Mouse (Mus musculus): ENCODE measurements at regions not wholly inside any gene's neighbourhood (a gene's known extent, or its start where the extent isn't known, plus 50 kb on each side); places are given as distances from the start of the nearest gene placed in this dataset.
"Not testable (repeated sequence)": the region's sequence is repeated elsewhere in the genome, so short reads cannot be mapped to it uniquely, and the experiment has no call there.

DNA sequence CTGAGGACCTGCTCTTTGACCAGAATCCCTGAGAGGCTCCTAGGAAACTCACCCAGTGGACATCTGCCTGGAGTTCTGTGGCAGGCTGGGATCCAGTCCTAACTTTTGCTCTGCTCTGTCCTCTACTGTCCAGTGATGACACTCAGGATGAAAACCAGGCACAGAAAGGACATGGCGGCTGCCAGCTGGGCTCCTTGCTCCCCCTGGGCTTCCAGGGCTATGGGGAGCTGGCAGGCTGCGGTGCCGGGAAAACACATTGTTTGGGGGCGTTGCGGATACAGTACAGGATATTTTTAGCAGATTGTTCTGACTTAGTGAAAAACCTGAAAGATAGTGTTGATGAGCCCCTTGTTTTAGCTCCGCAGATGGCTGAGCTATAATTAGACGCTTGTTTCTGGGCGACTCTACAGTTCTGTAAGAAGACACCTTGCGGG, 94.2 kb upstream of the Klf13 start:
- DNase-seq (ENCODE audit: low read depth, low spot score), result no peak

DNA sequence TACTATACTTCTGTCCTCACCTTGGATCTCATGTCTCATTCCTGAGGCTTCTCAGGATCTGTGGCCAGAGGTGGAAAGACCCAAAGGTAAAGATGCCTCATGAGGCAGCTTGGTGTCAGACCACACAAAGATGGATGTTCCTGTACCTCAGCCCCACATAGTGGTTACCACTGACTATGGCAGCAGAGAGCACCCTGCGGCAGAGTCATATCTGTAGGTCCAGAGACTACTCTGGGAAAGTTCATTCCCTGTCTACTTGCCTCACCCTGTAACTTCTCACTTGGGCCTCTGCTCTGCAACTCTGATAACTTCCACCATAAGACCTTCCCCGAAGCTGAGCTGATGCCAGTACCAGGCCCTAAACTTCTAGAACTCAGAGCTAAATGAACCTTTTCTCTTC, 91.9 kb upstream of the Klf13 start:
- no peak for DNase-seq (ENCODE audit: low read depth, low spot score)

DNA sequence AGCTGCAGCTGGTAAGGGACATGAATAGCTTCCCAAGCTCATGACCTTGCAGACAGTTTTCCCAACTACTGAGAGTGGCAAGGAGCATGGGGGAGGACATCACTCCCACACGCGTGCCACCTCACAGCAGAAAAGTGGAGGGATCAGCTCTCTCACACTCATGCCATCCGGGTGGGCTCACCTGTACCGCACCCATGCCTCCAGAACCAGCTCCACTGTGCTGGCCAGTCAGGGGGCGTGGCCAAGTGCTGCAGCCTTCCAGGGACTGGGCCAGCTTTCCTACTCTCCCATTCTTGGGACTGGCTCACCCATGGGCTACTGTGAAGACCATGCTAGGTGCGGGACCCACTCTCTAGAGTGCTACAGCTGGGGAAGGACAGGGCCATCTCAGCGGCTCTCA, 88.4 kb upstream of the Klf13 start:
- no peak for DNase-seq (ENCODE audit: low read depth, low spot score)

DNA sequence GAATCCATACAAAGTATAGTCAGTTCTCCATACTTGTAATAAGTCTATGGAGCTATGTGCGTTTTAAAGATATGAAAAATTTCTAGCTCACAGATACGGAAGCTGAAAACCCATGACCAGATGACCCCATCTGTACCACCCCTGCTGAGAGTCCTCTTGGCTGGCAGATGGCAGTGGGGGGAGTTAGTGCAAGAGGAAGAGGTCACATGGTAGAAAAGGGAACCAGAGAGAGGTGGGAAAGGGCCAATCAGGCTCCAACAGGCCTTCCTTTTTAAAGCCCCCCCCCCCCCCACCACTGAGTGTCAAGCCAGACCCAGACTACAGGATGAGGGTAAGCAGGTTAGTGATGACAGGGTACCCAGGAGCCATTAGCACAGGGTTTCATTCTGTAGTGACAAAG, 86.4 kb upstream of the Klf13 start:
- DNase-seq (ENCODE audit: low read depth, low spot score), result no peak

DNA sequence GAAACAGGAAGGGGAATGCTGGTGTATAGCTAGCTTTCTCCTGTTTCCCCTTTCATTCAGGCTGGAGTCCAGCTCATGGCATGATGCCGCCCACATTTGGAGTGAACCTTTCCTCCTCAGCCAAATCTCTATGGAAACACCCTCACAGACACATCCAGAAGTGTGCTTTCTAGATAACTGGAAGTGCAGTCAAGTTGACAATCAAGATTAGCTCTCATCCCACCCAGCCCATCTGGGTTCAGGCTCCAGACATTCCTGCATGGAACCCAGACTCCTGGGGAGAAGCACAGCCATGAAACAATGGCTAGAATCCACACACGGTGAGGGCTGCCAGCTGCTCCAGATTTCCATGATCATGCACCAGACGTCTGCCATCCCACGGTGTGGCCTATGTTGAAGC, 85.5 kb upstream of the Klf13 start:
- no peak for DNase-seq (ENCODE audit: low read depth, low spot score)

DNA sequence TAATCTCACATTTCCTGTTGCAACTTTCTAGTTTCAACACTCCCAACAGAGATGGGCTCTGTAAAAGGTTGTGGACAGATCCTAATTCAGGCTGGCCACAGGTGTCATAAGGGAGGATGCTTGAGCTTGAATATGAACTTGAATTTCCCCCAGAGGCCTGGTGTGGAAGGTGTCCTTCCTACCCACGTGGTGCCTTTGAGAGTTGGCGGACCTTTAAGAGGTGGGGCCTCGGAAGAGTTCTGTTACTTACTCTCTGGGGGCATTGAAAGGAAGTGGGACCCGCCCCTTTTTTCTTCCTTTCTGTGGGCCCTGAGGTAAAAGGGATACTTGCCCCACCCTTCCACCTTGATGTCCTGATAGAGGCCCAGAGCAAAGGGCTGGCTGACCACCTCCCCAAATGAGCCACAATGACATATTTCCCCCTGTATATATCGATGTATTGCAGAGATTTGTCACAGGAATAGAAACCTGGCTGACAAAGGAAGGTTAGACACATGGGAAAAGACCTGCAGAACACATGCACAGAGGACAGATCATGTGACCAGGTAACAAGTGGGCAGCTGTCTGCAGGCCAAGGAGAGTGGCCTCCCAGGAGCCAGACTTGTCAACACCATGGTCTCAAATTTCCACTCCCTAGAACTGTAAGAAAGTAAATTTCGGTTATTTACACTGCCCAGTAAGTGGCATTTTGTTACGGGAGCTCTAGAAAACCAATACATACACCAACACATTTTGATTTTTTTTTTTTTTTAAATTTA, 84.2 kb upstream of the Klf13 start:
- no peak for DNase-seq (ENCODE audit: low read depth, low spot score)

DNA sequence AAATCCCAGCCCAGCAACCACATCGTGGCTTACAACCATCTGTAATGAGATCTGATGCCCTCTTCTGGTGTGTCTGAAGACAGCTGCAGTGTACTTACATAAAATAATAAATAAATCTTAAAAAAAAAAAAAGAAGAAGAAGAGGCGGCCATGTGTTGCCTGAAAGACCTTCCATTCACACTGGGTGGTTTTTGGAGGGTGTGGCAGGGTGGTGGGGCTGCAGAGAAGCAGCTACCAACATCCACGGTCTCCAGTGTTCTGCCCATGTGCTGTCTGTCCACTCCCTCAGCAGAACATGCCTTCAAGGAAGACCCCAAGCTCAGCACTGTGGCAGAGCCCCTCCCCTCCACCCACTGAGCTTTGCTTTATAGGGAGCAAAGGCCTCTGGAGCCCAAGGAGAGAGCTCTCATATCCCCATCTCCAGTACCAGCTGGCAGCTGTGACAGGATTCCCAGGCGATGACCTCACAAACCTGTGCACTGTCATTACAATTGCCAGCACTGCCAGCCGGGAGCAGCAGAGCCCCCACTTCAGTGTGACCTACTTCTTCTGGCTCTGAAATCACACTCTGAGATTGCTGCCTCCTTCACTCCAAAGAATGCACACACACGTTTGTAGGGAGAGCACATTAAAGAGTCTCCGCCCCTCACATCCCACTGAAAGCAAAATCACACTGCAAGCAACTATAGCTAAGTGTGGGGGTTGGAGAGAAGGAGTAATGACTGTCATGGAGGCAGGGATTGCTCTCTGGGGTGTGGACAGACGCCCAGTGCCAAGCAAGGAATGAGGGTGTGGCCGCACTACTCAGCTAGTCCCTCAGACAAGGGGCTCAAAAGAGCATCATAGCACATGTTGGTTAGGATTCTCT, 82.8 kb upstream of the Klf13 start:
- peak; percentile 28 for DNase-seq (ENCODE audit: low read depth, low spot score)

DNA sequence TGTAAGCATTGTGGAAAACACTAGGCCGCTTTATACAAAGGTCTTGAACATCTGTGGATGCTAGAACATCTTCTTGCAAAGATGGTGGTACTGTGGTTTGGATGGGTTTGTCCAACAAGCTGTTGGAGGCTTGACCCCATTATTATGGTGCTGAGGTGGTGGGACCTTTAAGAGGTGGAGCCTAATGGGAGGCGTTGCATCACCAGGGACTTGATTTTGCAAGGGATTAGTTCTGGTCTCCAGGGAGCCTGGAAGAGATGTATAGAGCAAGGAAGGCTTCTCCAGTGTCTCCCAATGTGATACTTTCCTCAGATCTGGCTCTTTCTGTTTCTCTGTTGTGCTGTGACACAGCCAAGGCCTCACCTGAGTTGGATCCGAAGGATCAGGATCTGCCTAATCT, 79.4 kb upstream of the Klf13 start:
- no peak for DNase-seq (ENCODE audit: low read depth, low spot score)

DNA sequence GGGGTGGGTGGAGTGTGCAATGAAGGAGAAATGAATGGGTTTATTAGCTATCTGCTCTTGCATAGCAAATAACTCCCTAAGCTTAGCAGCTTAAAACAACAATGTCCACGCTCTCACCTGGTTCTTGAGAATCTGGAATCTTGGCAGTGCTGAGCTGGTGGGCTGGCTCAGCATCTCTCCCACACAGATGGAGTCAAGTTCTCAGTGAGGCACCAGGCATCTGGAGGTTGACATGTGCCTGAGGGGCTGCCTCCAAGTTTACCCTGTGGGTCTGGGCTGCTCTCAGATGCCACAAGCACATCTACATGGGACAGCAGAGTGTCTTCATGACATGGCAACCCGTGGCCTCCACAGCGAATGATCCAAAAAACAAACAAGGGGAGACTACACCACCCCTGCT, 78.2 kb upstream of the Klf13 start:
- no peak for DNase-seq (ENCODE audit: low read depth, low spot score)

DNA sequence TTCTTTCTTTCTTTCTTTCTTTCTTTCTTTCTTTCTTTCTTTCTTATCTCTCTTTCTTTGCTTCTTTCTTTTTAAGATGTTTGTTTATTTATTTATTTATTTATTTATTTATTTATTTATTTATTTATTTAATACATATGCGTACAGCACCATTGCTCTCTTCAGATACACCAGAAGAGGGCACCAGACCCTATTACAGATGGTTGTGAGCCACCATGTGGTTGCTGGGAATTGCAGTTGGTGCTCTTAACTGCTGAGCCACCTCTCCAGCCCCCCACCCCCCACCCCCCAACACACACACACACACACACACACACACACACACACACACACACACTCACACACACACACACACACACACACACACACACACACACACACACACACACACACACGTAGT, 76.4 kb upstream of the Klf13 start:
- not testable (repeated sequence) for DNase-seq (ENCODE audit: low read depth, low spot score)

DNA sequence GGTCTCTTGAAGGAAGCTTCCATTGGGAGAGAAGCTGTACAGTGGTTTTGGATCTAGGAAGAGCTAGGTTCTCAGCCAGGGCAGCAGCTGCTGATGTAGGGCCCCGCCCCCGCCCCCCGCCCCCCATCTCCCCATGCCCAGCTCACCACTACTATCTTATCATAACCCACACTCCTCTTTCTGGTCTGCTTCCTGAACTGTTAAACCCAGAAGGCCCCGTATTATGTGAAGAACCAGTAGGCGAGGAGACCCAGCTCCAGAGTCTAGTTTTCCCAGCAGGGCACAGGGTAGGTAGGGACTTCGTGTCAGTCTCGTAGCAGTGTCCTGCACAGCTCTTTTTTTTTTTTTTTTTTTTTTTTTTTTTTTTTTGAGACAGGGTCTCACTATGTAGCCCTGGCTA, 75.5 kb upstream of the Klf13 start:
- no peak for DNase-seq (ENCODE audit: low read depth, low spot score)

DNA sequence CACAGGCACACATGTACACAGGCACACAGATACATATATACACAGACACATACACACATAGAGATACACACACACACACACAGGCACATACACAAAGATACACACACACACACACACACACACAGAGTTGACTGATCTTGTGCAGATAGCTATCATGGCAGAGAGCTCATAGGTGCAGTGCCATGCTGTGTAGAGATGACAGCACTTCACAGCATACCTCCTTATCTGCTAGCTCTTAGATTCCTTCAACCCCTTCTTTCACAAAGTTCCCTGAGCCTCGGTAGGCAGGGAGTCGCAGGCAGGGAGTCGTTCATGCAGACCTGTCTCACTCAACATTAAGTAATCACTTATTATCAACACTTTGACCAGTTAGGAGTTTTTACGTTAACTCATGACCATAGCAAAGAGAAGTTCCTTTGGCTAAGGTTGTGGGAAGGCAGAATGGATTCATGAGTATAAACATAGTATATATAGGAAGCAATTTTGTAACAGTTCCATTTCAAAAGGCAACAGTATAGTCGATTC, 74.4 kb upstream of the Klf13 start:
- no peak for DNase-seq (ENCODE audit: low read depth, low spot score)

DNA sequence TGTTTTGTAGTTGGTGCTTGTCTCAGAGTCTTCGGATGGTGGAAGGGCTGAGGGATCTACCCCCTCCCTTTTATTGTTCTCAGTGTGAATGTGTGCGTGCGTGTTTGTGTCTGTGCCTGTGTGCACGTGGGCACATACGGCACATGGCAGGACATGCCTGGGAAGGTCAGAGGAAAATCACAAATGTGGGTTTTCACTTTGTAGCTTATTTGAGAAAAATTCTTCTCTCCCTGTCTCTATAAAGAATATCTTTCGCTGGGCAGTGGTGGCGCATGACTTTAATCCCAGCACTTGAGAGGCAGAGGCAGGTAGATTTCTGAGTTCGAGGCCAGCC, 73.5 kb upstream of the Klf13 start:
- DNase-seq (ENCODE audit: low read depth, low spot score), result no peak

DNA sequence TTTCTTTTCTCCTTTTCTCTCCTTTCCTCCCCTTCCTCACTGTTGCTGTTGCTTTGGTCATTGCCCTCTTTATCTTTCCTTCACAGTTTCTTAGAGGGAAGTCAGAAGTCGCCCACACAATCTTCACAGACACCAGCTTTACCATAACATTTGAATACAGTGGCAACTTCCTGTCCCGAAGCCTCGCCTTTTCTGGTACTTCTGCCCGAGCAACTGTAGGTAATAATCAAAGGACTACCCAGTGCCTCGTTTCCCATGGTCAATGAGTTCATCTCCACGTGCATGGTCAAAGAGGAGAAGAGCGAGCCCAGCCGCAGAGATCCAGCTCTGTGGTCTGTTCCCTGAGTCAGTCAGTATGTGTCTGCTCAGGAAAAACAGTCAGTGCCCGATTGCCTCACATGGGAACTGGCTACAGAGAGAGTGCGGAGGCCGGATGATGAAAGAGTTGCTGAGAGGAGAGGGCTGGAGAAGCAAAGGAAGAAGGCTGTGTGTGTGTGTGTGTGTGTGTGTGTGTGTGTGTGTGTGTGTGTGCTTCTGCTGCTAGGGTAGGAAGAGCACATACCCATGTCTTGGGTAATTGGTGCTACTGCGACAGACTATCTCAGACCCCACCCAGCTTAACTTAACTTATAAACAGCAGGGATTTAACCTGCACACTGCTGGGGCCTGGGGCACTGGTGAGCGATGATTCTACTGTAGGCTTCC, 73.0 kb upstream of the Klf13 start:
- DNase-seq (ENCODE audit: low read depth, low spot score), result no peak

DNA sequence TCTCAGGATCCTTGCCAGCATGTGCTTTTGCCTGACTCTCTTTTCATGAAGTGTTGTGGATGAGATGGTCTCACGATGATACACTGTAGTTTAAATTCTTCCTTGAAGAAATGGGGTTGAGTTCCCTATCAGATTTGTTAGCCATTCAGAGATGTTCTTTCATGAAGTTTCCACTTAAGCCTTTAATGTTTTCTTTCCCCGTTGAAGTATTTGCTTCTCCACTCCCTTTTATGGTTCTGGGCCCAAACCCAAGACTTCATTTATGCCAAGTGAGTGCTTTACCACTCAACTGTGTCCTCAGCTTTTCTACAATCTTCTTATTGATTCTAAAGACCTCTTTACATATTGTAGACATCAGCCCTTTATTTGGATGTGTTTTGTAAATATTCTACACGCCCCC, 71.9 kb upstream of the Klf13 start:
- no peak for DNase-seq (ENCODE audit: low read depth, low spot score)

DNA sequence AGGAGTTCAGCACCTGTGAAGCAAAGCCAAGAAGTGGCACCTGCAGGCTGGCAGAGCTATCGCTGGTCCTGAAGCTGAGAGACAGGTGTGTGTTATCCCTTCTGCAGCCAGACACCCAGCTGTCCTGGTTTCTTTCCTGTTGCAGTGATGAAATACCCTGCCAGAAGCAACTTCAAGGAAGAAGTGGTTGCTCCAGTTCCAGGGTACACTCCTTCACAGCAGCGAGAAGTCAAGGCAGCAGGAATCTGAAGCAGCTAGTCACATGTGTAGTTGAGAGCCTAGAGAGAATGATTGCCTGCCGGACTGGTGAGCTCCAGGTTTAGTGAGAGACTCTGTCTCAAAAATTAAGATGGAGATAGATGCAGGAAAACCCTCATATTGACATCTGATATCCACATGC, 69.1 kb upstream of the Klf13 start:
- DNase-seq (ENCODE audit: low read depth, low spot score), result no peak

DNA sequence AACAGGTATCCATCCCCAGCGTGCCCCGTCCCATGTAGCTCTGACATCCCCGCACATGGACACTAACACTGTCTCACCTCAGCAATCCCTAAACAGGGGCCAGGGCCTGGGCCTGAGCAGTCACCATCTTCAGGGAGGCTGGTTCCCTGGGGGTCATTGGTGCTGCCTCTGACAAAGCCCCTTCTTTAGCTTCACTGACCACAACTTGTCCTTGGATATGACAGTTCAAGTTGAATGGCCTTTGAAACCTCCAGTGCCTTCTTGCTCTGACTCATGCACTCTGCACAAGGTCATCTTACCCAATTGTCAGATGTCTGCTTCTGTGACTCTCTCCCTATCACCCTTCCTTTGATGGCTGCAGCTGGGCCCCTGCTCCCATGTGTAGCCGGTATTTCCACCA, 68.2 kb upstream of the Klf13 start:
- no peak for DNase-seq (ENCODE audit: low read depth, low spot score)

DNA sequence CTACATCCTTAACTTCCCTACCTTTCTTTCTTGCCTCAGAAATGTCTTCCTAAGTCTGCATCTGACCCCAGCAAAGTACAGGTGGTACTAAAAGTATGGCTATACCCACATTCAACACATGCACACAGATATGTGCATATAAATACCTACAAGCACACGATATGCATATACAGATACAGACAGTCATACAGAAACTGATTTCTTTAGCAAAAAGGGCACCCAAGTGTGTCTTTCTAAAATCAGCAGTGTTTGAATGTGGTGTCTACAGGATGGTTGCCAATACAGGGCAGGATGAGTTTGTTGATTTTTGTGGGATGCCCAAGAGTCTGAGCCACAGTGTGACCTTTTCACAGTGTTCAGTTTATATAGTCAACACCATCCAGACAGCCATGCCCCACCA, 67.0 kb upstream of the Klf13 start:
- no peak for DNase-seq (ENCODE audit: low read depth, low spot score)

DNA sequence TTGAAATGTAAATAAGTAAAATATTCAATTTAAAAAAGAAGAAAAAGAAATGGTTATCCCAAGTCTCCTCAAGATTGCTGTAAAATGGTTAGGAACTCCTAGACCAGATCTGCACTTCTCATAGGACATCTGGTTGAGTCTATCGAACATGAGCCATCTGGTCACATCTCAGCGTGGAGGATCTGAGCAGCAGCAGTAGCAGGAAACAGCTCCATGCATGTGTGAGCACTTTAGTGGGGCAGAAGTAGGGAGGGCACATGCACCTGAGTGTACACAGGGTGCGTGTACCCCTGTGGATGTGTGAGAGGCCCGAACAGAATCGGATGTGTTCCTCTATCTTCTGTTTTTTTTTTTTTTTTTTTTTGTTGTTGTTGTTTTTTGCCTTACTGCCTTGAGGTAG, 65.2 kb upstream of the Klf13 start:
- no peak for DNase-seq (ENCODE audit: low read depth, low spot score)

DNA sequence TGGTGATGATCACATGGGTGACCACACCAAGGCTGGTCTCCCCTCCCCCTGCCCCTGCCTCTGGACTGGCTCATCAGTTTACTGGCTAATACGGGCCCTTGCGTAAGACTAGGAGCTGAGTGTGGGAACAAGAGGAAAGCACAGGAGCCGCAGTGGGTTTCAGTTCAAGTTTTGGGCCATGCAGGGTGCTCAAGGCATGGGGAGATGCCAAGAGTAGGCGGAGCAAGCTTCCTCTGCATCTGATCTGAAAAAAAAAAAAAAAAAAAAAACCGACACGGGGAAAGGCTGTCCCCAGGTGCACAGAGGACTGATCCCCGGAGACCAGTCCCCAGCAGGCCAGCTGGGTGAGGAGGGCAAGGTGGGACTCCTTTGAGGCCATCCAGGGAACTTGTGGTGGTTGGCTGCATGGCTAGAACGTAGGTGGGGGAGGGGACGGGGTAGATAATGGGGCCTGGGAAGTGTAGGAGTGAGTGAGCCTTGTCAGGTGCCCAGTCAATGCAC, 62.9 kb upstream of the Klf13 start:
- no peak for DNase-seq (ENCODE audit: low read depth, low spot score)

DNA sequence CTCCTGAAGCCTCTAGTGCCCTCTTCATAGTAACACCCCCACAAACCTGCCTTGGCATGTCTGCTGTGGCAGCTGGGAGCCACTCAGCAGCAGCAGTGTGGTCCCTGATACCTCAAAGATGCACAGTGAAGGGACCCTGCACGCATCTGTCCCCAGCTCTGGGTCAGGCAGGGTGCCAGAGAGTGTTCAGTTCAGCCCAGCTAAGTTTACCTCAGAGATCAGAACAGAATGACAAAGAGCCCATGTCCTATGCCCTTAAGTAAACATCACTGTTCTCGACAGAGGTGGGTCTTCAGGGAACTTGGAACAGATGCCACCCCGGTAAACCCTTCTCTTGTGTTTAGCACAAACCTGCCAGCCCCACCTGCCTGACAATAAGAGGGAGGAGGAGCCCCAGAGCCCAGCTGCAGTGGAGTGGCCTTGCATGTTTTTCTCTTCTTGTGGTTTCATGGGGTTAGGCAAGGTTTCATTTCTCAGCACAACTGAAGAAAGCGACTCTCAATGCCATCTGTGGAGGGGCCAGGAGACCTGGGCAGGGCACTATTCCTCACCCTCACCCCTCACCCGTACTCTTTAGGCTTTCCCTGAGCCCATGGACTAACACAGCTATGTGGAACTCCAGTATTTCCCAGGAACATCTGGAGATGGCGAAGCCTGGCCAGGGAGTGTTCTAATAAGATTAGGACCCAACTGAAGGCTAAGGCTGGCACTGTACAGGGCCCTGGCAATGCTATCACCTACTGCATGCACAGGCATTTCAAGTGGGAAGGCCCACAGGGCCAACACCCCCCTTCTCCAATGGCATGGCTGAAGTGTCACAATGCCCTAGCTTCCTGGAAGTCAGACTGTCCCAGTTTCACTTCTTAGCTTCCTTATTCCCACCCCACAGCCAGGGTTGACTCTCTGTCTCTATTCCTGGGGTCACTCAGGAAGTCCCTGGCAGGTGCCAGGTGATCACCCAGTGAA, 60.6 kb upstream of the Klf13 start:
- no peak for DNase-seq (ENCODE audit: low read depth, low spot score)
